Mouse (Mus musculus) heart, postnatal 0 days (tissue): ENCODE data around the gene Arntl. TPM values are rescaled to one million over a fixed set of nuclear protein-coding genes. Genes with fewer than 3 reads are reported as not detected.

Experiments
- ATAC-seq: fragments of 200-750 bp; cut with Nextera tagmentation; 2 replicates; pipeline ENCODE4 v1.8.0; 2017; ENCODE audit warnings: low read depth, moderate number of reproducible peaks, moderate library complexity; ENCODE audit not compliant: insufficient read depth
- DNase-seq: peaks from one replicate; pipeline ENCODE4 v3.0.0-alpha.2; 2016; ENCODE audit warnings: low spot score
- H3K27ac ChIP-seq: fragments of 300-500 bp; sonication (generic); 2 replicates; pipeline ENCODE4 v1.5.1; 2014; ENCODE audit warnings: low read depth, mild to moderate bottlenecking
- H3K27me3 ChIP-seq: fragments of 300-500 bp; sonication (generic); 2 replicates; pipeline ENCODE4 v1.6.1; 2014; ENCODE audit warnings: low read length, mixed read lengths; ENCODE audit not compliant: control insufficient read depth, insufficient read depth
- H3K36me3 ChIP-seq: fragments of 300-500 bp; sonication (generic); replicated peaks from 2 replicates; pipeline ENCODE4 v1.6.1; 2014; ENCODE audit warnings: low read length, mixed read lengths; ENCODE audit not compliant: control insufficient read depth, insufficient read depth
- H3K4me1 ChIP-seq: fragments of 300-500 bp; sonication (generic); 2 replicates; pipeline ENCODE4 v1.6.1; 2014; ENCODE audit warnings: antibody characterized with exemption; ENCODE audit not compliant: control insufficient read depth, insufficient read depth
- H3K4me2 ChIP-seq: fragments of 300-500 bp; sonication (generic); 2 replicates; pipeline ENCODE4 v1.6.1; 2014; ENCODE audit warnings: low read depth, mild to moderate bottlenecking, low read length, moderate library complexity
- H3K4me3 ChIP-seq: fragments of 300-500 bp; sonication (generic); 2 replicates; pipeline ENCODE4 v1.5.1; 2014; ENCODE audit warnings: low read depth, low read length
- H3K9ac ChIP-seq: fragments of 300-500 bp; sonication (generic); replicated peaks from 2 replicates; pipeline ENCODE4 v1.6.1; 2014; ENCODE audit warnings: low read depth, low read length, mixed read lengths
- H3K9me3 ChIP-seq: fragments of 300-500 bp; sonication (generic); replicated peaks from 2 replicates; pipeline ENCODE4 v1.6.1; 2016; ENCODE audit warnings: low read length; ENCODE audit not compliant: control insufficient read depth
- CTCF ChIP-seq: IDR thresholded peaks from 2 replicates; pipeline ENCODE4 v1.5.1; 2016; ENCODE audit warnings: antibody characterized with exemption, control low read depth, low read depth
- EP300 ChIP-seq: IDR thresholded peaks from 2 replicates; pipeline ENCODE4 v1.6.1; 2016; ENCODE audit warnings: antibody characterized with exemption, low read depth
- WGBS: fragments of 180-500 bp; shearing (Covaris S2); extraction: QIAGEN DNeasy Blood & Tissue Kit; methylation state at CpG from one replicate; pipeline ENCODE4 v1.1.7; 2014; 5-methylcytosine and 5-hydroxymethylcytosine counted together
- polyA plus RNA-seq: library from polyadenylated mRNA; unstranded; fragments of >200 nt; fragmentation: Nextera tagmentation; extraction: Ambion mirVana; gene quantifications from 2 replicates; pipeline ENCODE4 v1.2.1, GENCODE M21; 2015
- total RNA-seq: library from RNA; depleted of rRNA; stranded (reverse); fragments of >200 nt; gene quantifications from 2 replicates; pipeline ENCODE4 v1.2.3, GENCODE M21; 2014; ENCODE audit warnings: low replicate concordance

Gene Arntl
- total and polyA plus RNA-seq, 2 experiments from 2014 or later = 4.6 to 9.3 TPM

DNA sequence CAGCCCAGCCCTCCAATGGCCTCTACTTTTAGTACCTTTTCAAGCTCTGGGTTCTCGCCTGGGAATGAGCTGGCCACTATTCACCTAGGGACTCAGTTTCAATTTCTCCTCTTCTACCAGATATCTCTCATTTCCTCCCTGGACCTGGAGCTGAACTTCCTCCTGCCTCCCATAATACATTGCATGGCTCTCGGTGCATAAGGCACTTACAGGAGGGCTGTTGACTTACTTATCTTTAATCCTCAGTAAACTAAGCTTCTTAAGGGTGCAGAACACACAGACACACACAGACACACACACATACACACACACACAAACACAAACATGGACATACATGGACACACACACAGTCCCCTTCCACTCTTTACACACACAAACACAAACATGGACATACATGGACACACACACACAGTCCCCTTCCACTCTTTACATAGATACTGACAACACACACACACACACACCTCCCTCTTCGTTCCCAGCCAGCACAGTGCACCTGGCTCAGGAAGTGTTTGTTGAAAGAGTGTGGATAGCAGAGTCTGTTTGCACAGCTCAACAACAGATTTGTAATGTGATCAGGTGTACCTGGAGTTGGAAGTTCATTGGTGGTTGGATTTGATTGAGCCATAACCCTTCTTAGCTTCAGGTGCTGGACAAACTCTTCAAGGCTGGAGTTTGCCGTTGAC lies 32.3 kb downstream of the Arntl start:
- no peak for DNase-seq
- H3K4me1 ChIP-seq = peaks cover 44% of the 10 kb centered on the region
- H3K4me3 ChIP-seq = no peak overlapping the region
- 43% methylated on average over 4 of the region's 4 CpGs for WGBS
- H3K9ac ChIP-seq = no peak overlapping the region
- no peak overlapping the region for H3K4me2 ChIP-seq
- H3K9me3 ChIP-seq = no peaks in the 10 kb centered on the region
- no peak for ATAC-seq
- H3K27ac ChIP-seq = 0 out of 2 replicates have a peak overlapping the region, but pooled peaks have one; percentile 7
- TF ChIP-seq CTCF (no peak), EP300 (no peak)
- H3K27me3 ChIP-seq = no peaks in the 10 kb centered on the region
- H3K36me3 ChIP-seq = no peaks in the 10 kb centered on the region

DNA sequence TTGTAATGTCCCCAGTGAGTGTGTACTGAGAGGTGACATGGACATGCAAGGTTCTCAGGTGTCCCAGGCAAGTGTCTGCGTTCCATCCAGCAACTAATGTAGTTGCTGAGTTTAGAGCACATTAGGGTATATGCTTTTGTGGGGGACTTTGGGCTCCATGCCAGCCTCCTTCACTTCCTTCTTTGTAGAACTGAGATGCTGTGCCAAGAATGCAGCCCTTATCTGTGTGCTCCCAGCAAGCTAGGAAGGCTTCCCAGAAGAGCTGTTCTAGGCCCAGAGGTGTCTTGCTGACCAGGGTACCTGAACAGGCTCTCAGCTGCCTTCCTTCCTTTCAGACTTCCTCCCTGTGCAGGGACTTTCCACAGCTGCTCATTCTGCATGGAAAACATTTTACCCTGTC lies 33.2 kb downstream of the Arntl start:
- peak; percentile 54 for DNase-seq
- ATAC-seq = peak; percentile 51; the same call in 1 of the 2 replicates
- WGBS = 6% methylated on average over 1 of the region's 1 CpGs

DNA sequence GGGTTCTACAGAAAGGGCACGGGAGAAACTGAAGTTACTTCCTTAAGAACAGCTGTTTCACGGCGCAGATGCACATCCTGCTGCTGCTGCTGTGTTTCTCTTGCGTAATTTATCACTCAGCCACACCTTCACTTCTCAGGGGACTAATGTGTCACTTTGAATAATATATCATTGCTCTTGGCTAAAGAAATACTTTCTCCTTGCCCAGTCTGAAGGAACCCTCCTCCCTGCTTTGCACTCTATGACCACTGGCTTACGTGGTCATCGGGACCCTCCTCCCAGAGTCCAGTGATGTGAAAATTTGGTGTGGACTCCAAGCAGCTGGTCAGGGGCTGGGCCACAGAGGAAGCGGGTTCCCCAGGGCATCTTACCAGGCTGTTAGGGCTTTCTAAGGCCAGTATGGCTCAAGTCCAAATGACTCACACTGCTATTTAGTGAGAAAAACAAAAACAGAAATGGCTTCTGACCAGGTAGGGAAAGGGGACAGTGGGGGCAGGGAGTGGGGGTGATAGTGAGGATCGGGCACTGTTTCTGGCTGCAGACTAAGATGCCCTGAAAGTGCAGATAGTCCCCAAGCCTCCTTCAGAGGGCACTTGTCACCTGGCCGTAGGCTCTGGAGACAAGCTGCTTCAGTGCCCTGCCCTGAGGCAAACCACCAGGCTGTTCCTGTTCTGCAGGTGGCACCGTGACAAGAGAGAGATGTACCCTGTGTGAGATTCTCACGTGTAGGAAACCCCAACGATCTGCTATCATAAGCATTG lies 34.8 kb downstream of the Arntl start:
- peak overlapping the region; percentile 1; the same call in 1 of the 2 replicates for H3K4me2 ChIP-seq
- DNase-seq (no peak), ATAC-seq (peak; percentile 47; the same call in 1 of the 2 replicates)
- no peaks in the 10 kb centered on the region; the same call in 1 of the 2 replicates for H3K36me3 ChIP-seq
- WGBS = 37% methylated on average over 12 of the region's 12 CpGs
- H3K9me3 ChIP-seq = no peaks in the 10 kb centered on the region
- peaks cover 47% of the 10 kb centered on the region for H3K4me1 ChIP-seq
- TF ChIP-seq EP300 (no peak), CTCF (no peak)
- peak overlapping the region; percentile 66 for H3K27ac ChIP-seq
- no peaks in the 10 kb centered on the region for H3K27me3 ChIP-seq
- H3K9ac ChIP-seq = 0 out of 2 replicates have a peak overlapping the region, but pooled peaks have one; percentile 16
- no peak overlapping the region for H3K4me3 ChIP-seq

More for the DNA sequence above, 33.2 kb downstream of the Arntl start:
- Histone ChIP-seq H3K4me2 (no peak overlapping the region), H3K4me3 (no peak overlapping the region), H3K9me3 (no peaks in the 10 kb centered on the region), H3K27me3 (no peaks in the 10 kb centered on the region), H3K27ac (peak overlapping the region; percentile 22), H3K9ac (no peak overlapping the region), H3K36me3 (no peaks in the 10 kb centered on the region), H3K4me1 (peaks cover 44% of the 10 kb centered on the region)
- no peak for TF ChIP-seq CTCF
- TF ChIP-seq EP300 = no peak

- ATAC-seq (0 out of 2 replicates have a peak, but pooled peaks have one; percentile 32), DNase-seq (no peak)
- peak overlapping the region; percentile 66 for H3K27ac ChIP-seq
- H3K4me1 ChIP-seq = peaks cover 50% of the 10 kb centered on the region
- H3K9ac ChIP-seq = 0 out of 2 replicates have a peak overlapping the region, but pooled peaks have one; percentile 16
- no peak for TF ChIP-seq EP300
- TF ChIP-seq CTCF = no peak
- no peaks in the 10 kb centered on the region; the same call in 1 of the 2 replicates for H3K36me3 ChIP-seq
- WGBS = 26% methylated on average over 6 of the region's 6 CpGs
- no peak overlapping the region for H3K4me2 ChIP-seq
- H3K27me3 ChIP-seq = no peaks in the 10 kb centered on the region
- H3K4me3 ChIP-seq = no peak overlapping the region
- H3K9me3 ChIP-seq = no peaks in the 10 kb centered on the region
These were observed 35.4 kb downstream of the Arntl start for GRCm38 (mm10) chr7:113242688-113243087.

DNA sequence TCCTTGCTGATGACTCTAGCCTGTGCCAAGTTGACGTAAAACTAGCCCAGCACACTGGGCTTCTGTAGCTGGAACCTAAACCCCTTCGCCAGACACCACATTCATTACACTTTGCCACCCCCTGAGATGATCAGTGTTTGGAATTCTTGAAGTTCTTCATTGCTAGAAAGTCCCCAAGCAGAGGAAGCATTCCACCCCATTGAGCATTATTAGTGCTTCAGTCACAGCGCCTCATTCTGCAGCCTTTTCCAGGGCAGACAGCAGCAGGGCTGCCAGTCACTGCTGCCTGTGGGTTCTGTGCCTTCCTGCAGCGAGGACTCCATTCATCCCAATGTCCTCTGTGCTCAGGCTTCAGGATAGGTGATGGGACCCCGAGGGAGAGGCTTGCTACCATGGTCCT lies 37.9 kb downstream of the Arntl start:
- Histone ChIP-seq H3K27ac (no peak overlapping the region), H3K4me3 (no peak overlapping the region), H3K9me3 (no peaks in the 10 kb centered on the region), H3K4me2 (no peak overlapping the region), H3K4me1 (peaks cover 51% of the 10 kb centered on the region), H3K36me3 (no peaks in the 10 kb centered on the region; the same call in 1 of the 2 replicates), H3K9ac (no peak overlapping the region), H3K27me3 (no peaks in the 10 kb centered on the region)
- no peak for ATAC-seq
- TF ChIP-seq CTCF (no peak), EP300 (no peak)
- DNase-seq = no peak
- 87% methylated on average over 5 of the region's 5 CpGs for WGBS
